Mouse (Mus musculus) brown adipose tissue, adult 24 weeks (tissue): Measurements from ENCODE around the gene Pigr. TPM values are rescaled to one million over a fixed set of nuclear protein-coding genes. Genes with fewer than 3 reads are reported as not detected.

ENCODE experiments used
- H3K27ac ChIP-seq: fragments of 200-500 bp; replicated peaks from 2 replicates; pipeline ENCODE4 v1.5.1; 2012; ENCODE audit warnings: low read depth, mild to moderate bottlenecking, low read length
- H3K4me1 ChIP-seq: fragments of 200-500 bp; 2 replicates; pipeline ENCODE4 v1.6.1; 2012; ENCODE audit warnings: low read length, mixed read lengths; ENCODE audit not compliant: control insufficient read depth, insufficient read depth, insufficient read length
- H3K4me3 ChIP-seq: fragments of 200-500 bp; 2 replicates; pipeline ENCODE4 v1.5.1; 2012; ENCODE audit warnings: low read depth, mild to moderate bottlenecking, low read length, moderate library complexity; ENCODE audit not compliant: insufficient read depth
- polyA plus RNA-seq: library from polyadenylated mRNA; stranded (reverse); fragments of >200 nt; gene quantifications from 2 replicates; pipeline ENCODE4 v1.2.4, GENCODE M21; 2012; ENCODE audit not compliant: missing spikeins, insufficient read depth, insufficient read length

The Pigr gene
- polyA plus RNA-seq, 1 experiment, result 0.71 TPM

GRCm38 (mm10) chr1:130850405-130850804 is 23.9 kb downstream of the Pigr start:
- no peak overlapping the region for H3K27ac ChIP-seq
- no peaks in the 10 kb centered on the region for H3K4me1 ChIP-seq
- no peak overlapping the region for H3K4me3 ChIP-seq

GRCm38 (mm10) chr1:130854819-130855218 is 28.3 kb downstream of the Pigr start:
- H3K4me3 ChIP-seq, result no peak overlapping the region
- no peak overlapping the region for H3K27ac ChIP-seq
- H3K4me1 ChIP-seq, result no peaks in the 10 kb centered on the region

GRCm38 (mm10) chr1:130855723-130856122 is 29.2 kb downstream of the Pigr start:
- H3K27ac ChIP-seq, result no peak overlapping the region
- no peak overlapping the region for H3K4me3 ChIP-seq
- no peaks in the 10 kb centered on the region for H3K4me1 ChIP-seq

- Histone ChIP-seq H3K27ac (no peak overlapping the region), H3K4me3 (no peak overlapping the region), H3K4me1 (no peaks in the 10 kb centered on the region)
Observed at GRCm38 (mm10) chr1:130857456-130857855, 31.0 kb downstream of the Pigr start.

GRCm38 (mm10) chr1:130864238-130864637 is 37.8 kb downstream of the Pigr start:
- Histone ChIP-seq H3K4me1 (no peaks in the 10 kb centered on the region), H3K27ac (no peak overlapping the region), H3K4me3 (no peak overlapping the region)

GRCm38 (mm10) chr1:130864741-130865140 is 38.3 kb downstream of the Pigr start:
- Histone ChIP-seq H3K4me3 (no peak overlapping the region), H3K4me1 (no peaks in the 10 kb centered on the region), H3K27ac (no peak overlapping the region)

- H3K27ac ChIP-seq, result no peak within 1 kb of the TSS
- no peak within 1 kb of the TSS for H3K4me3 ChIP-seq
- no peaks in the 10 kb centered on the region for H3K4me1 ChIP-seq
Observed at GRCm38 (mm10) chr1:130865541-130866221, 39.2 kb downstream of the Pigr start, which contains the start of gene Fcmr. TSS of gene Fcmr (plus strand) at chr1:130865669.

GRCm38 (mm10) chr1:130872912-130873311 is 46.4 kb downstream of the Pigr start:
- no peak overlapping the region for H3K4me3 ChIP-seq
- no peak overlapping the region for H3K27ac ChIP-seq
- no peaks in the 10 kb centered on the region for H3K4me1 ChIP-seq

- Histone ChIP-seq H3K4me3 (no peak overlapping the region), H3K4me1 (no peaks in the 10 kb centered on the region), H3K27ac (no peak overlapping the region)
Observed at GRCm38 (mm10) chr1:130875139-130875538, 48.7 kb downstream of the Pigr start.

- Histone ChIP-seq H3K4me3 (no peak overlapping the region), H3K27ac (no peak overlapping the region), H3K4me1 (no peaks in the 10 kb centered on the region)
Observed at GRCm38 (mm10) chr1:130875910-130876309, 49.4 kb downstream of the Pigr start.

- H3K27ac ChIP-seq, result no peak overlapping the region
- no peaks in the 10 kb centered on the region for H3K4me1 ChIP-seq
- no peak overlapping the region for H3K4me3 ChIP-seq
Observed at GRCm38 (mm10) chr1:130876931-130877509, 50.5 kb downstream of the Pigr start.

- Histone ChIP-seq H3K27ac (no peak overlapping the region), H3K4me3 (0 out of 2 replicates have a peak overlapping the region, but pooled peaks have one; percentile 14), H3K4me1 (no peaks in the 10 kb centered on the region)
Observed at GRCm38 (mm10) chr1:130877889-130878614, 51.6 kb downstream of the Pigr start.

GRCm38 (mm10) chr1:130879927-130880326 is 53.4 kb downstream of the Pigr start:
- H3K4me1 ChIP-seq, result no peaks in the 10 kb centered on the region
- H3K4me3 ChIP-seq, result no peak overlapping the region
- no peak overlapping the region for H3K27ac ChIP-seq

GRCm38 (mm10) chr1:130883146-130883545 is 56.7 kb downstream of the Pigr start:
- no peak overlapping the region for H3K27ac ChIP-seq
- no peaks in the 10 kb centered on the region for H3K4me1 ChIP-seq
- no peak overlapping the region for H3K4me3 ChIP-seq

- H3K27ac ChIP-seq, result no peak within 1 kb of the TSS
- no peak within 1 kb of the TSS for H3K4me3 ChIP-seq
- H3K4me1 ChIP-seq, result no peaks in the 10 kb centered on the region
Observed at GRCm38 (mm10) chr1:130887354-130887753, 60.9 kb downstream of the Pigr start, which contains the start of gene Il24. TSS of gene Il24 (minus strand) at chr1:130887454.
